Mouse (Mus musculus) midbrain, embryonic 13.5 days (tissue): ENCODE data around the gene Etfbkmt. TPM values are rescaled to one million over a fixed set of nuclear protein-coding genes. Genes with fewer than 3 reads are reported as not detected.
A peak's percentile ranks its signal among the peaks of the same experiment; 100 is the strongest.

Source experiments
- ATAC-seq: fragments of 200-750 bp; cut with Nextera tagmentation; 2 replicates; pipeline ENCODE4 v1.8.0; 2017; ENCODE audit warnings: mild to moderate bottlenecking, moderate TSS enrichment, moderate library complexity
- H3K27ac ChIP-seq: fragments of 300-500 bp; sonication (generic); 2 replicates; pipeline ENCODE4 v1.5.1; 2015; ENCODE audit warnings: inconsistent platforms, mild to moderate bottlenecking, moderate library complexity
- H3K27me3 ChIP-seq: fragments of 300-500 bp; sonication (generic); 2 replicates; pipeline ENCODE4 v1.6.1; 2015; ENCODE audit warnings: mild to moderate bottlenecking, inconsistent platforms
- H3K36me3 ChIP-seq: fragments of 300-500 bp; sonication (generic); 2 replicates; pipeline ENCODE4 v1.6.1; 2015; ENCODE audit warnings: mild to moderate bottlenecking, inconsistent platforms
- H3K4me1 ChIP-seq: fragments of 300-500 bp; sonication (generic); replicated peaks from 2 replicates; pipeline ENCODE4 v1.6.1; 2015; ENCODE audit warnings: inconsistent platforms
- H3K4me2 ChIP-seq: fragments of 300-500 bp; sonication (generic); replicated peaks from 2 replicates; pipeline ENCODE4 v1.6.1; 2015; ENCODE audit warnings: moderate library complexity, mild to moderate bottlenecking, inconsistent platforms
- H3K4me3 ChIP-seq: fragments of 300-500 bp; sonication (generic); replicated peaks from 2 replicates; pipeline ENCODE4 v1.5.1; 2015; ENCODE audit warnings: mild to moderate bottlenecking, inconsistent platforms
- H3K9ac ChIP-seq: fragments of 300-500 bp; sonication (generic); replicated peaks from 2 replicates; pipeline ENCODE4 v1.6.1; 2015; ENCODE audit warnings: mild to moderate bottlenecking, inconsistent platforms
- H3K9me3 ChIP-seq: fragments of 300-500 bp; sonication (generic); 2 replicates; pipeline ENCODE4 v1.6.1; 2016; ENCODE audit warnings: mild to moderate bottlenecking, inconsistent platforms
- WGBS: fragments of 180-500 bp; shearing (Covaris S2); methylation state at CpG from one replicate; pipeline ENCODE4 v1.1.7; 2015; 5-methylcytosine and 5-hydroxymethylcytosine counted together
- polyA plus RNA-seq: library from polyadenylated mRNA; unstranded; fragments of >200 nt; fragmentation: Nextera tagmentation; extraction: Ambion mirVana; gene quantifications from 2 replicates; pipeline ENCODE4 v1.2.1, GENCODE M21; 2015

The Etfbkmt gene
- polyA plus RNA-seq = 6.4 and 6.9 TPM in 2 replicates

GRCm38 (mm10) chr6:149139471-149139870 lies at the start of gene Etfbkmt:
Etfbkmt (plus strand) TSS chr6:149139849.
- Histone ChIP-seq H3K36me3 (no peaks in the 10 kb centered on the region), H3K4me3 (no peak within 1 kb of the TSS), H3K27ac (no peak within 1 kb of the TSS), H3K9me3 (no peaks in the 10 kb centered on the region), H3K4me2 (no peak within 1 kb of the TSS), H3K9ac (no peak within 1 kb of the TSS), H3K4me1 (peaks cover 12% of the 10 kb centered on the region), H3K27me3 (no peaks in the 10 kb centered on the region)
- WGBS = 73% methylated on average over 1 of the region's 1 CpGs
- ATAC-seq = no peak

DNA sequence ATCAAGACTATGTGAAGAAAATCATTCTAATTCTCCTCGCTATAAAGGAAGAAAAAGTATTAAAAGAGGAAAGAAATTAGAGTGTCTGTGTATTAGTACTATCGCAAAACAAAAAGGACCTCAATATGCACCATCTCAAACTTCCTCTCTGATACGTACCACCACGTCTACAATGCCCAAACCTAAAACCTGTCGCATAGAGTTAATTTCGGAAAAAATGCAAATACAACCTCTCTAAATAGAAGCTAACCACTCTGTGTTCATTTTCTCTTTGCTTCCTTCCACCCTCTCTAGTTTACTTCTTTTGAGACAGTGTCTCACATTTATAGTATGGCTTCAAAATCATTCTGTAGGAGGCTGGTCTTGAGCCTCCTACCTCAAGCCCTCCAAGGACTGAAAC lies 47.2 kb upstream of the Etfbkmt start:
- Histone ChIP-seq H3K9ac (no peak overlapping the region), H3K27ac (no peak overlapping the region), H3K36me3 (no peaks in the 10 kb centered on the region), H3K9me3 (no peaks in the 10 kb centered on the region), H3K27me3 (no peaks in the 10 kb centered on the region), H3K4me2 (no peak overlapping the region), H3K4me1 (0 out of 2 replicates have a peak, but pooled peaks cover 3% of the 10 kb centered on the region), H3K4me3 (no peak overlapping the region)
- ATAC-seq = no peak
- WGBS = 97% methylated on average over 6 of the region's 6 CpGs

- no peak overlapping the region for H3K4me3 ChIP-seq
- 0 out of 2 replicates have a peak, but pooled peaks cover 3% of the 10 kb centered on the region for H3K4me1 ChIP-seq
- no peak for ATAC-seq
- 73% methylated on average over 5 of the region's 5 CpGs for WGBS
- H3K36me3 ChIP-seq = no peaks in the 10 kb centered on the region
- no peak overlapping the region for H3K4me2 ChIP-seq
- H3K27ac ChIP-seq = no peak overlapping the region
- no peaks in the 10 kb centered on the region for H3K9me3 ChIP-seq
- no peaks in the 10 kb centered on the region for H3K27me3 ChIP-seq
- H3K9ac ChIP-seq = no peak overlapping the region
These were observed 46.2 kb upstream of the Etfbkmt start for GRCm38 (mm10) chr6:149093465-149093864.

DNA sequence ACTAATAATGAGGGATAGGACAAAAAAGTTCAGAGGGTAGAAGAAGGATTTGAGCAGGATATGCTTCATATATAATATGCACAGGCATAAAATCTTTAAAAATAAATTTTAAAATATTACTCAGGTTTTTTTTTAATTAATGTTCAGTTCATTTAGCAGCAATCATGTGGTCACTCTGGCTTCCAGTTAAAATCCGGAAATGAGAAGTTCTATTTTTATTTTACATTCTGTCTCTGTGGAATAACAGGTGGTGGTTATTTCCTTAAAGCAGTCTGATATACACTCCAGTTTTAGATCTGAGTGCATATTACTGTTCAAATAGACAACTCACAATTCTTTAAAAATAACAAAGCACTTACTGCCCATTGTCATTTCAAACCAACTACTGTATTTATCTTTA lies 45.1 kb upstream of the Etfbkmt start:
- no peak overlapping the region for H3K9ac ChIP-seq

GRCm38 (mm10) chr6:149095389-149095788 lies 44.3 kb upstream of the Etfbkmt start:
- ATAC-seq = no peak
- H3K27ac ChIP-seq = no peak overlapping the region
- WGBS = 79% methylated on average over 6 of the region's 6 CpGs
- H3K27me3 ChIP-seq = no peaks in the 10 kb centered on the region
- H3K4me2 ChIP-seq = no peak overlapping the region
- peaks cover 12% of the 10 kb centered on the region for H3K4me1 ChIP-seq
- no peak overlapping the region for H3K4me3 ChIP-seq
- H3K36me3 ChIP-seq = no peaks in the 10 kb centered on the region
- H3K9ac ChIP-seq = no peak overlapping the region
- H3K9me3 ChIP-seq = no peaks in the 10 kb centered on the region

More for the DNA sequence above, 45.1 kb upstream of the Etfbkmt start:
- Histone ChIP-seq H3K36me3 (no peaks in the 10 kb centered on the region), H3K27me3 (no peaks in the 10 kb centered on the region), H3K4me3 (no peak overlapping the region), H3K27ac (no peak overlapping the region), H3K4me2 (no peak overlapping the region), H3K9me3 (no peaks in the 10 kb centered on the region), H3K4me1 (peaks cover 9% of the 10 kb centered on the region)
- ATAC-seq = no peak
- WGBS = 80% methylated on average over 1 of the region's 1 CpGs

GRCm38 (mm10) chr6:149096233-149096632 lies 43.4 kb upstream of the Etfbkmt start:
- Histone ChIP-seq H3K4me2 (no peak overlapping the region), H3K27me3 (no peaks in the 10 kb centered on the region), H3K27ac (no peak overlapping the region), H3K4me1 (peaks cover 12% of the 10 kb centered on the region), H3K4me3 (no peak overlapping the region), H3K9me3 (no peaks in the 10 kb centered on the region), H3K36me3 (no peaks in the 10 kb centered on the region), H3K9ac (no peak overlapping the region)
- 88% methylated on average over 2 of the region's 2 CpGs for WGBS
- ATAC-seq = no peak

DNA sequence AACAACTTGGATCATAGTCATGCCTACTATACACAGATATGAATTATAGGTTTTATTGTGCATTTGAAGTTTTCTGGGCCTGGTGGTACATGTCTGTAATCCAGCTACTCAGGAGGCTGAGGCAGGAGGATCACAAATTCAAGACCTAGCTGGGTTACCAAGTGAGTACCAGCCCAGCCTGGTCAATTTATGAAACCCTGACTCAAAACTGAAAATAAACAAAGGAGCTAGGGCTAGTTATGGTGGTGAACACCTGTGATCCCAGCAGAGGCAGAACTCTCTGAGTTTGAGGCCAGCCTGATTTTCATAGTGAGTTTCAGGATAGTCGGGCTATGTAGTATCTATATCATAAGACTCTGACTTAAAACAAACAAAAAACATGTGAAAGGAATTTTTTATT lies 42.4 kb upstream of the Etfbkmt start:
- 93% methylated on average over 1 of the region's 1 CpGs for whole genome bisulfite sequencing
- no peak for ATAC-seq
- H3K9me3 ChIP-seq = no peaks in the 10 kb centered on the region
- H3K27me3 ChIP-seq = no peaks in the 10 kb centered on the region
- no peak overlapping the region for H3K27ac ChIP-seq
- H3K9ac ChIP-seq = no peak overlapping the region
- H3K4me2 ChIP-seq = no peak overlapping the region
- H3K36me3 ChIP-seq = no peaks in the 10 kb centered on the region
- no peak overlapping the region for H3K4me3 ChIP-seq
- peaks cover 12% of the 10 kb centered on the region for H3K4me1 ChIP-seq

DNA sequence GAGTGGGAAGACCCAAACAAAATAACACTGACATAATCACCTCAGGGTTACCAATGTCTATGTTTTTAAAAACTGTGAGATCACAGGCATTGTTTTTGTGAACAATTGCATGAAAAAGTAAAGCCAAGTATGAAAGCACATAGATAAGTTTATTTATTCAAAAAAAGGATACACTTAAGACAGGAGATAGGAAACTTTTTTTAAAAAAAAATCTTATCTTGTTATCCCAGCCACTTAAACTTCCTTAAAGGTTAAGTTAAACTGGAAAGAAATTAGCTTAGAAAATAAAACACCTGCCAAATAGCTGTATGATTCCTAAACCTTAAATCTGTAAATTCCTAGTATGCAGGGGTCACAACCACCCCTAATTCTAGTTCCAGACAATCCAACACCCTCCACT lies 40.7 kb upstream of the Etfbkmt start:
- H3K4me3 ChIP-seq = peak overlapping the region; percentile 87; the same call in 1 of the 2 replicates
- peak overlapping the region; percentile 47 for H3K4me2 ChIP-seq

DNA sequence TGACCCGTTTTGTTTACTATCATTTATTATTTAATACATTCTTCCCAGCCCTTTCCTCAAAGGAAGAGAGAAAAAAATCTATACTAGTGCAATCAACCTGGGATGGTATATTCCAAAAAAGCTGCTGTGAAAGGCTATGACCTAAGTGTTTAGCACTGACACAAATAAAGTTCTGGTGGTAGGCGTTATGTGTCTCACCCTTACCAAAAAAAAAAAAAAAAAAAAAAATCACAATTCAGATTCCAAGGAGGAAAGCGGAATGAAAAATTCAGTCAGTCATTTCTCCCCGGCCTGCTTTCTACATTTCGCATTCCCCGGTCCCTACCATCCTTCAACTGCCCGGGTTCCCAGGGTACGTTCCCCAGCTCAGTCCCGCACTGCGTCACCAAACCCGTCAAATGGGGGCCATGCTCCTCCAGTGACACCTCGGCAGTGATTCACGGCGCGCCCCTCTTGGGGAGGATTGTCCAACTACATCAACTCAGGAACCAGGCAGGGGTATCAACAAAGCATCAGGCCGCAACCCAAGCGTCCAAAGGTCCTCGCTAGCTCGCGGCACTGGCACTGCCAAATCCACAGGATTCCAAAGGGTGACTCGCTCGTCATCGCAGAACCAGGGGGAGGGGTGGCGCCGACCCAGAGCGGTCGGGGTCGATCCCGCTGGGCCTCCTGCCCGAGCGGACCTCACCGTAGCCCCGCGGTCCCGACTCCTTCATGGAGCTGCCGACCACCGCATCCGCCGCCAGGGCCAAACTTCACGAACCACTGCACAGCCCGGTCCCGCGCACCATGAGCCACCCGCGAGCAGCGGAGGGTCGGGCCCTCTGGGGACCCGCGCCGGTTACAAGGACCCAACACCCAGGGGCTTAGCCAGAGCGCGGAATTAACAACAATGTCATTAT lies 39.2 kb upstream of the Etfbkmt start:
- Histone ChIP-seq H3K27me3 (no peaks in the 10 kb centered on the region), H3K4me3 (peak overlapping the region; percentile 87), H3K9ac (peak overlapping the region; percentile 94), H3K4me1 (peaks cover 10% of the 10 kb centered on the region), H3K9me3 (no peaks in the 10 kb centered on the region), H3K36me3 (no peaks in the 10 kb centered on the region), H3K4me2 (peak overlapping the region; percentile 58), H3K27ac (peak overlapping the region; percentile 99)
- ATAC-seq = peak; percentile 73
- WGBS = 2% methylated on average over 52 of the region's 52 CpGs

More for the DNA sequence above, 40.7 kb upstream of the Etfbkmt start:
- H3K27ac ChIP-seq = no peak overlapping the region
- H3K9me3 ChIP-seq = no peaks in the 10 kb centered on the region
- no peak overlapping the region for H3K9ac ChIP-seq
- peaks cover 10% of the 10 kb centered on the region for H3K4me1 ChIP-seq
- no peaks in the 10 kb centered on the region for H3K27me3 ChIP-seq
- no peaks in the 10 kb centered on the region for H3K36me3 ChIP-seq
- ATAC-seq = no peak

- peak; percentile 93 for ATAC-seq
- Histone ChIP-seq H3K4me1 (peaks cover 10% of the 10 kb centered on the region), H3K27me3 (no peaks in the 10 kb centered on the region), H3K4me2 (peak within 1 kb of the TSS; percentile 58), H3K4me3 (peak within 1 kb of the TSS; percentile 87), H3K27ac (peak within 1 kb of the TSS; percentile 99), H3K9me3 (no peaks in the 10 kb centered on the region), H3K9ac (peak within 1 kb of the TSS; percentile 94), H3K36me3 (no peaks in the 10 kb centered on the region)
- WGBS = under 1% methylated on average over 119 of the region's 124 CpGs
These were observed 38.3 kb upstream of the Etfbkmt start, which contains the start of gene Dennd5b for GRCm38 (mm10) chr6:149101076-149101942. Dennd5b (minus strand) TSS chr6:149101680.

- Histone ChIP-seq H3K9ac (peak overlapping the region; percentile 94), H3K9me3 (no peaks in the 10 kb centered on the region), H3K27ac (peak overlapping the region; percentile 99), H3K36me3 (no peaks in the 10 kb centered on the region), H3K4me1 (peaks cover 10% of the 10 kb centered on the region), H3K4me2 (peak overlapping the region; percentile 58), H3K27me3 (no peaks in the 10 kb centered on the region), H3K4me3 (peak overlapping the region; percentile 87)
- no peak; the same call in 1 of the 2 replicates for ATAC-seq
- 12% methylated on average over 7 of the region's 7 CpGs for WGBS
These were observed 37.8 kb upstream of the Etfbkmt start for GRCm38 (mm10) chr6:149101943-149102243.

GRCm38 (mm10) chr6:149103451-149103850 lies 36.2 kb upstream of the Etfbkmt start:
- ATAC-seq = no peak
- H3K4me2 ChIP-seq = no peak overlapping the region
- H3K9me3 ChIP-seq = no peaks in the 10 kb centered on the region
- H3K4me1 ChIP-seq = peaks cover 10% of the 10 kb centered on the region
- WGBS = 95% methylated on average over 1 of the region's 1 CpGs
- H3K27ac ChIP-seq = no peak overlapping the region
- no peaks in the 10 kb centered on the region for H3K27me3 ChIP-seq
- no peak overlapping the region for H3K9ac ChIP-seq
- H3K4me3 ChIP-seq = no peak overlapping the region
- H3K36me3 ChIP-seq = no peaks in the 10 kb centered on the region
